21 mouse cellular contexts compared by ENCODE assay signal in genomic region chr2:166757969-166758368, GRCm38 (mm10).
"Had no signal": no experiment of that assay in that cellular context is flagged by ENCODE, and none has a peak within 500 bp of the region (broad histone marks: within the 10 kb centered on the region; RNA-seq: fewer than 3 reads in every experiment).

No protein-coding gene starts in this region.

- H3K36me3 ChIP-seq: kidney, embryonic 15.5 days; limb, embryonic 10.5 days; limb, embryonic 13.5 days; liver, embryonic 12.5 days; liver, embryonic 15.5 days; midbrain, embryonic 12.5 days; midbrain, embryonic 15.5 days; neural tube, embryonic 13.5 days had no signal

- ATAC-seq: liver, embryonic 12.5 days; midbrain, embryonic 15.5 days had no signal

- H3K4me2 ChIP-seq: kidney, embryonic 15.5 days; limb, embryonic 13.5 days; liver, embryonic 12.5 days; liver, embryonic 15.5 days; midbrain, embryonic 12.5 days; midbrain, embryonic 15.5 days; neural tube, embryonic 13.5 days had no signal

- H3K27ac ChIP-seq: kidney, embryonic 15.5 days; left cerebral cortex, adult 2 months; limb, embryonic 10.5 days; limb, embryonic 13.5 days; liver, embryonic 12.5 days; liver, embryonic 15.5 days; macrophage; midbrain, embryonic 12.5 days; midbrain, embryonic 15.5 days; neural tube, embryonic 13.5 days had no signal

- H3K27me3 ChIP-seq: midbrain, embryonic 15.5 days; neural tube, embryonic 13.5 days had no signal

- DNase-seq: kidney, adult 8-10 months; kidney, postnatal 10 days; kidney, postnatal 36 days; layer of hippocampus, postnatal 36 days; liver; lung, adult 2 months; retina, postnatal 1 day; right cerebral cortex, postnatal 25 days; spleen, adult 18-20 months; thymus, postnatal 25 days had no signal

- H3K9ac ChIP-seq: kidney, embryonic 15.5 days; limb, embryonic 13.5 days; liver, embryonic 12.5 days; liver, embryonic 15.5 days; midbrain, embryonic 12.5 days; midbrain, embryonic 15.5 days; neural tube, embryonic 13.5 days had no signal

- H3K4me3 ChIP-seq: kidney, embryonic 15.5 days; left cerebral cortex, adult 2 months; limb, embryonic 10.5 days; limb, embryonic 13.5 days; liver, embryonic 12.5 days; liver, embryonic 15.5 days; midbrain, embryonic 12.5 days; midbrain, embryonic 15.5 days; myocyte; neural tube, embryonic 13.5 days had no signal

- H3K9me3 ChIP-seq: kidney, embryonic 15.5 days; limb, embryonic 10.5 days; limb, embryonic 13.5 days; liver, embryonic 12.5 days; liver, embryonic 15.5 days; midbrain, embryonic 12.5 days; midbrain, embryonic 15.5 days; neural tube, embryonic 13.5 days had no signal

- H3K4me1 ChIP-seq: liver, embryonic 12.5 days; liver, embryonic 15.5 days; midbrain, embryonic 12.5 days; midbrain, embryonic 15.5 days; neural tube, embryonic 13.5 days had no signal
